Mouse (Mus musculus) ES-Bruce4 (cell line): ENCODE data around the gene Gfod1. TPM values are rescaled to one million over a fixed set of nuclear protein-coding genes. Genes with fewer than 3 reads are reported as not detected.

Experiments
- H3K27ac ChIP-seq: 2 replicates; pipeline ENCODE4 v1.5.1; 2012; ENCODE audit warnings: low read length, inconsistent platforms; ENCODE audit not compliant: insufficient read depth
- H3K27me3 ChIP-seq: 2 replicates; pipeline ENCODE4 v1.6.1; 2012; ENCODE audit warnings: mild to moderate bottlenecking, low read length, inconsistent platforms; ENCODE audit not compliant: control insufficient read depth, poor library complexity, insufficient read depth, severe bottlenecking
- H3K36me3 ChIP-seq: 2 replicates; pipeline ENCODE4 v1.6.1; 2012; ENCODE audit warnings: inconsistent platforms, mild to moderate bottlenecking, low read length, moderate library complexity; ENCODE audit not compliant: control insufficient read depth, poor library complexity, insufficient read depth, severe bottlenecking
- H3K4me1 ChIP-seq: one replicate; pipeline ENCODE4 v1.8.1; 2011; ENCODE audit warnings: low read length; ENCODE audit not compliant: control insufficient read depth, insufficient read depth
- H3K4me3 ChIP-seq: 2 replicates; pipeline ENCODE4 v1.5.1; 2011; ENCODE audit warnings: low read depth, mild to moderate bottlenecking, low read length
- H3K9ac ChIP-seq: 2 replicates; pipeline ENCODE4 v1.6.1; 2012; ENCODE audit warnings: low read depth, mild to moderate bottlenecking, inconsistent platforms; ENCODE audit not compliant: poor library complexity, severe bottlenecking
- H3K9me3 ChIP-seq: replicated peaks from 2 replicates; pipeline ENCODE4 v1.6.1; 2012; ENCODE audit warnings: mild to moderate bottlenecking, low read length, inconsistent platforms; ENCODE audit not compliant: control insufficient read depth, poor library complexity, insufficient read depth, severe bottlenecking
- CTCF ChIP-seq: IDR thresholded peaks from one replicate; pipeline ENCODE4 v1.8.1; 2011; ENCODE audit warnings: low read depth, low read length
- EP300 ChIP-seq: IDR thresholded peaks from 2 replicates; pipeline ENCODE4 v1.6.1; 2011; ENCODE audit warnings: low read depth, low read length; ENCODE audit not compliant: insufficient read depth
- POLR2A ChIP-seq: IDR thresholded peaks from one replicate; pipeline ENCODE4 v1.8.1; 2011; ENCODE audit warnings: low read length; ENCODE audit not compliant: insufficient read depth
- polyA plus RNA-seq: library from polyadenylated mRNA; stranded (reverse); fragments of >200 nt; gene quantifications from 2 replicates; pipeline ENCODE4 v1.2.4, GENCODE M21; 2011; ENCODE audit warnings: low read depth; ENCODE audit not compliant: missing spikeins, insufficient read depth, insufficient read length

The Gfod1 gene
- polyA plus RNA-seq, 1 experiment: 6.2 TPM

GRCm38 (mm10) chr13:43215144-43215993, 88.6 kb downstream of the Gfod1 start:
- H3K36me3 ChIP-seq: no peaks in the 10 kb centered on the region
- no peaks in the 10 kb centered on the region for H3K27me3 ChIP-seq
- peak overlapping the region; percentile 69 for H3K4me3 ChIP-seq
- 0 out of 2 replicates have a peak, but pooled peaks have one; percentile 28 for TF ChIP-seq EP300
- no peak for TF ChIP-seq CTCF
- no peaks in the 10 kb centered on the region for H3K9me3 ChIP-seq
- peaks cover 8% of the 10 kb centered on the region for H3K4me1 ChIP-seq
- H3K27ac ChIP-seq: peak overlapping the region; percentile 79
- peak overlapping the region; percentile 30; the same call in 1 of the 2 replicates for H3K9ac ChIP-seq

DNA sequence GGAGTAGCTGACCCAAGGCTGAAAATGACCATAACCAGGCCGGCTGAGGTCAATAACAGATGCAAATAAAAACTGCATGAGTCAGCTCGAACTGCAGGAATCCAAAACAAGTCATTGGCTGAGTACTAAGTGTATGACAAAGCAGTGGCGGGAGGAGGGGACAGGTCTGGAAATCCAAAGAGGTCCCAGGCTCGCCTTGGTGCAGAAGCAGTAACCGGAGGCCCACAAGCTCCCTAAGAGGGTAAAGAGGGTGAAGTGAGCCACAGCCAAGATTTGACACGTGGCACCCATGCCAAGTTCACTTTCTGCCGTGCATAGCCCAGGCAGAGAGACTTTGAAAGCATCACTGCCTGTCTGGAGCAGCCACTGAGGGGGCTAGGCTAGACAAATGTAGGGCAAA, 91.6 kb downstream of the Gfod1 start:
- no peak overlapping the region for H3K27ac ChIP-seq
- no peak for TF ChIP-seq CTCF
- no peak for TF ChIP-seq POLR2A
- TF ChIP-seq EP300: no peak
- peaks cover 3% of the 10 kb centered on the region for H3K4me1 ChIP-seq
- no peaks in the 10 kb centered on the region for H3K36me3 ChIP-seq
- H3K9ac ChIP-seq: no peak overlapping the region
- H3K27me3 ChIP-seq: no peaks in the 10 kb centered on the region
- H3K4me3 ChIP-seq: no peak overlapping the region
- no peaks in the 10 kb centered on the region for H3K9me3 ChIP-seq

DNA sequence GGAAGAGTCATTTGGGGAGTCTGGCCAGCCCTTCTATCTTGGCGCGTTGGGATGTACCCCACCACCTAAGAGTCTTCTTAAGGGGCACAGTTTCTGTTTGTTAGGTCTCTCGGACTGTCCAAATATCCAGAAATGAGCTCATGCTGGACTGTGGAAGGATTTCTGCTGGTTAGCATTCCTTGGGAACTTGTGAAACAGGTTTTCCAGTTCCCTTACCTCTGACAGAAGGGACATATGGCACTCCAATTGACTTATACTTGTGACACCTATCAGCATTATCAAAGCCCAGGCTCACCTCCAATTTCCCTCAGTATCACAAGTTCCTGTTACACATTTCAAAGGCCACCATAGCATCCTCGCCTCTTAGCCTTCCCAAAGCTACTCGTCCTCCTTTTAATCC, 93.0 kb downstream of the Gfod1 start:
- no peak overlapping the region for H3K27ac ChIP-seq
- no peaks in the 10 kb centered on the region for H3K36me3 ChIP-seq
- no peaks in the 10 kb centered on the region for H3K27me3 ChIP-seq
- H3K9ac ChIP-seq: no peak overlapping the region
- no peaks in the 10 kb centered on the region for H3K9me3 ChIP-seq
- no peaks in the 10 kb centered on the region for H3K4me1 ChIP-seq
- H3K4me3 ChIP-seq: no peak overlapping the region
- TF ChIP-seq POLR2A (no peak), CTCF (no peak), EP300 (no peak)

DNA sequence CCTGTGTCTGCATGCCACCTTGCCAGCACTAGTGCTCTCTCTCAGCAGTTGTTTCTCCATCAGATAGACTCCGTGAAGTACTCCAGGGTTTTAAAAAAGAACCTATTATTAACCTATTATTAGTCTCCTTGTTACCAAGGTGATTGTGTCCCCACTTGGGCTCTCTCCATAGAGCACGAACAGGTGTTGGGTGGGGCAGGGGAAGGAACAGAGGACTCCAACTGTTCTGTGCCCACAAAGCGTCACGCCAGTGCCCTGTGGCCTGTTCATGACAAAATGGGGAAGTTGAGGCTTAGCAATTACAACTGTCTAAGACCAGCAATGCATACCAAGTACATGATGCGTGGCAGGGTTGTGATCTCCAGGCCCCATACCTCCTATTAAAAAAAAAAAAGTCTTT, 94.4 kb downstream of the Gfod1 start:
- no peak overlapping the region for H3K9ac ChIP-seq
- no peak overlapping the region for H3K27ac ChIP-seq

DNA sequence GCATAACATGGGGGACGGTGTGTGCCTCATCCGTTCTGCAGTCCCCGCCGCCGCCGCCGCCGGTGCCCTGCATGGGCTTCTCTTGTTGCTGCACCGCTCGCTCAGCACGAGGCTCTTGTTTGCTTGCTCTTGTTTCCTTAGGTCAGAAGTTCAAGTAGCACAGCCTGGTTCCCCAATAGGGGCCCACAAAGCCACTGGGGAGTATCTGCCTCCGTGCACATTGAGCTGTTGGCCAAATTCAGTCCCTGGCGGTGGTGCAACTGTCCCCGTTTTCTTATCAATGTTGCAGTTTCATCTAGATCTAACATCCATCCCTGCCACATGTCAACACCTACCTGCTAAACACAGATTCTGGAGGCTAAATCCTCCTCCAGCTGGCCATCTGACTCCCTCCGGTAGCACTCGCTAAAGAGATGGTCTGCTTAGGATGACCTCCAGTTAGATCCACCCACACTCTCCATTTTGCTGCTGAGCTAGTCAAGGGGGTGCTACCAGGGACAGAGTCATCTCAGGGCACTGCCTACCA, 95.0 kb downstream of the Gfod1 start:
- Histone ChIP-seq H3K4me1 (no peaks in the 10 kb centered on the region), H3K27ac (no peak overlapping the region), H3K27me3 (no peaks in the 10 kb centered on the region), H3K9ac (no peak overlapping the region), H3K36me3 (no peaks in the 10 kb centered on the region), H3K4me3 (peak overlapping the region; percentile 12; the same call in 1 of the 2 replicates), H3K9me3 (no peaks in the 10 kb centered on the region)
- TF ChIP-seq EP300 (no peak), POLR2A (no peak), CTCF (no peak)

More for the DNA sequence above, 94.4 kb downstream of the Gfod1 start:
- H3K27me3 ChIP-seq: no peaks in the 10 kb centered on the region
- TF ChIP-seq CTCF: no peak
- TF ChIP-seq EP300: no peak
- no peak for TF ChIP-seq POLR2A
- H3K36me3 ChIP-seq: no peaks in the 10 kb centered on the region
- no peak overlapping the region for H3K4me3 ChIP-seq
- H3K4me1 ChIP-seq: no peaks in the 10 kb centered on the region
- H3K9me3 ChIP-seq: no peaks in the 10 kb centered on the region

- no peak overlapping the region for H3K4me3 ChIP-seq
- H3K9me3 ChIP-seq: no peaks in the 10 kb centered on the region
- no peak overlapping the region for H3K9ac ChIP-seq
- H3K27ac ChIP-seq: no peak overlapping the region
- H3K36me3 ChIP-seq: no peaks in the 10 kb centered on the region
- H3K4me1 ChIP-seq: no peaks in the 10 kb centered on the region
- no peaks in the 10 kb centered on the region for H3K27me3 ChIP-seq
- no peak for TF ChIP-seq POLR2A
- no peak for TF ChIP-seq CTCF
- TF ChIP-seq EP300: no peak
Observed at GRCm38 (mm10) chr13:43206118-43206683, 97.8 kb downstream of the Gfod1 start.
